11 mouse cellular contexts compared by ENCODE assay signal in the genomic region with DNA sequence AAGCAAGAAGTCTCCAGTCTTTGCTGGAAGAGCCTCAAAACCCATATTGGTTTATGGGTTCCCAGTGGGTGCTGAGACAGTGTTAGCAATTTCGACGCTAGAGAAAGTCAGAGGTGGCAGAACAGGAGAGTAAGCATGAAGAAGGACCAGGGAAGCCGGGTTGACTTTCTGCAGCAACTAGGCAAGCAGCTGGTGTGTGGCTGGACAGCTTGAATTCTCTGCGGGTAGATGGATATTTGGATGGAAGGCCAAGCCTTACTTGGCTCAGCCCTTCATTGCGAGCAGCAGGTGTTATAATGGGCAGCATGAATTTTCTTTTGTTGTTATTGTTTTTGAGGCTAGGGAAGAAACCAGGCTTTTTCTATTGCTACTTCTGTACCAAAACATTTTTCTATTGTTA.
"Had no signal": no experiment of that assay in that cellular context is flagged by ENCODE, and none has a peak within 500 bp of the region (broad histone marks: within the 10 kb centered on the region; RNA-seq: fewer than 3 reads in every experiment).

No protein-coding gene starts in this region.

- H3K4me3 ChIP-seq: kidney, embryonic 15.5 days; liver, embryonic 15.5 days; midbrain, embryonic 15.5 days; neural tube, embryonic 13.5 days had no signal

- H3K9me3 ChIP-seq: kidney, embryonic 15.5 days; liver, embryonic 15.5 days; midbrain, embryonic 15.5 days; neural tube, embryonic 13.5 days had no signal

- H3K27me3 ChIP-seq: kidney, embryonic 15.5 days; liver, embryonic 15.5 days; midbrain, embryonic 15.5 days; neural tube, embryonic 13.5 days had no signal

- H3K4me1 ChIP-seq: kidney, embryonic 15.5 days; liver, embryonic 15.5 days; midbrain, embryonic 15.5 days; neural tube, embryonic 13.5 days had no signal

- DNase-seq: kidney, postnatal 36 days; layer of hippocampus, adult 9-11 months; layer of hippocampus, postnatal 36 days; lung, adult 2 months; lung, postnatal 4 days; right cerebral cortex, postnatal 25 days; thymus, postnatal 36 days had no signal

- H3K36me3 ChIP-seq: kidney, embryonic 15.5 days; liver, embryonic 15.5 days; midbrain, embryonic 15.5 days; neural tube, embryonic 13.5 days had no signal

- H3K27ac ChIP-seq: kidney, embryonic 15.5 days; liver, embryonic 15.5 days; midbrain, embryonic 15.5 days; neural tube, embryonic 13.5 days had no signal
